Mouse (Mus musculus) C2C12 (cell line): ENCODE data around the gene Eid2. TPM values are rescaled to one million over a fixed set of nuclear protein-coding genes. Genes with fewer than 3 reads are reported as not detected.
A peak's percentile ranks its signal among the peaks of the same experiment; 100 is the strongest.

ENCODE experiments used
- H3K27me3 ChIP-seq: one replicate; pipeline ENCODE4 v1.6.1; 2011; ENCODE audit not compliant: control insufficient read depth, insufficient read depth, insufficient read length
- H3K36me3 ChIP-seq: one replicate; pipeline ENCODE4 v1.6.1; 2011; ENCODE audit not compliant: control insufficient read depth, insufficient read depth
- H3K4me3 ChIP-seq: one replicate; pipeline ENCODE4 v1.5.1; 2011; ENCODE audit warnings: mild to moderate bottlenecking, control low read depth; ENCODE audit not compliant: poor library complexity, insufficient read depth, severe bottlenecking
- H3K79me2 ChIP-seq: one replicate; pipeline ENCODE4 v1.6.1; 2011; ENCODE audit not compliant: control insufficient read depth, insufficient read depth
- H3K79me3 ChIP-seq: one replicate; pipeline ENCODE4 v1.6.1; 2011; ENCODE audit warnings: low read depth, control low read depth
- H3ac ChIP-seq: one replicate; pipeline ENCODE3; 2011; ENCODE audit warnings: low read depth; ENCODE audit not compliant: control insufficient read depth, insufficient read length
- CEBPB ChIP-seq: IDR thresholded peaks from one replicate; pipeline ENCODE4 v1.6.1; 2011; ENCODE audit warnings: low read depth, mild to moderate bottlenecking, control low read depth, moderate library complexity
- CTCF ChIP-seq: IDR thresholded peaks from one replicate; pipeline ENCODE4 v1.5.1; 2011; ENCODE audit not compliant: control insufficient read depth, insufficient read depth, insufficient read length
- FOSL1 ChIP-seq: IDR thresholded peaks from one replicate; pipeline ENCODE4 v1.8.0; 2011; ENCODE audit warnings: mild to moderate bottlenecking, low read length; ENCODE audit not compliant: poor library complexity, insufficient read depth, severe bottlenecking
- MAX ChIP-seq: IDR thresholded peaks from one replicate; pipeline ENCODE4 v1.6.1; 2011; ENCODE audit warnings: mild to moderate bottlenecking, control low read depth
- MYOD1 ChIP-seq: IDR thresholded peaks from one replicate; pipeline ENCODE4 v1.6.1; 2011; ENCODE audit warnings: low read depth; ENCODE audit not compliant: control insufficient read depth, insufficient read length
- MYOG ChIP-seq: IDR thresholded peaks from one replicate; pipeline ENCODE4 v1.6.1; 2011; ENCODE audit not compliant: control insufficient read depth, insufficient read length; ENCODE audit errors: extremely low read depth
- USF1 ChIP-seq: IDR thresholded peaks from one replicate; pipeline ENCODE4 v1.6.1; 2011; ENCODE audit warnings: low read depth, mild to moderate bottlenecking, control low read depth, moderate library complexity
- polyA plus RNA-seq: library from polyadenylated mRNA; unstranded; fragments of >200 nt; fragmentation: generic; extraction: Trizol; gene quantifications from one replicate; pipeline ENCODE4 v1.2.1, GENCODE M21; 2012; ENCODE audit warnings: missing spikeins

Eid2 gene
- polyA plus RNA-seq, 1 experiment, result 6.9 TPM

DNA sequence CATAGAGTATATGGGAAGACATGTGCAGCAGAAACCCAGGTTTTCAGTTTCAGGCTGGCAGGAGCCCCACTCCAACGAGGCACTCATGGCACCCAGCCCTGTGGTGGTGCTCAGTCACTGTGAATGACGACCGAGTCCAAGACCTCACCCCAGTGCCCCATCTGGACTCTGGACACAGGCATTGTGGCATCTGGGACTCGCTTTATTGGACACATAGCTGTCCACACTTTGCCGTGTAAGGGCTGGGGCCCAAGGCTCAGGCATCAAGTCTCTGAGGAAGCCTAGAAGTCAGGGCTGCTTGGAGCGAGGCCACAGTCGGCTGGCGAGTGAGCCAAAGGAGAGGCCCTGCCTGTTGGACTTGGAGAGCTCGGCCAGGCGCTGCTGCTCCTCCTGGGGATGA lies 38.0 kb downstream of the Eid2 start:
- H3K36me3 ChIP-seq, result peaks cover 37% of the 10 kb centered on the region
- no peak overlapping the region for H3ac ChIP-seq
- H3K4me3 ChIP-seq, result no peak overlapping the region
- H3K27me3 ChIP-seq, result peaks cover 11% of the 10 kb centered on the region
- peaks cover 3% of the 10 kb centered on the region for H3K79me3 ChIP-seq
- H3K79me2 ChIP-seq, result peaks cover 9% of the 10 kb centered on the region
- TF ChIP-seq MYOG (no peak), USF1 (no peak), MYOD1 (no peak), CTCF (no peak), FOSL1 (no peak), CEBPB (no peak), MAX (no peak)

DNA sequence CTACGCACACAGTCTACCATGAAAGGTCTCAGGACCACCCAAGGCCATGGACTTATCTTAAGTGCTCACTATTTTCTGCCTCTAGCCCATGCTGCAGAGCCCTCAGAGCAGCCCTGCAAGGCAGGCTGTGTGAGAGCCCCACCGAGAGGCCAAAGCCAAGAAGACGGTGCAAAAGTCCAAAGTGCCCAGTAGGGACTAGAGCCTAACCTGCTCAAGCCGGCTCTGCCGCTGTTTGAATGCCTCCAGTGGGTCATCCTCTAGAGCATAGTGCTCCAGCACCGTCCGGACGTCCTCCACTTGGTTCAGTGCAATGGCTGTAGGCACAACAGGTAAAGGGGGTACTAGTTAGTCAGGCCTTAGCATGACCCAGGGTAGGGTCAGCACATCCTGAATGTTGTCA lies 38.5 kb downstream of the Eid2 start:
- Histone ChIP-seq H3K79me3 (peaks cover 6% of the 10 kb centered on the region), H3K27me3 (peaks cover 7% of the 10 kb centered on the region), H3K79me2 (peaks cover 15% of the 10 kb centered on the region), H3K36me3 (peaks cover 37% of the 10 kb centered on the region), H3K4me3 (no peak overlapping the region), H3ac (no peak overlapping the region)
- TF ChIP-seq USF1 (no peak), FOSL1 (no peak), CTCF (no peak), CEBPB (no peak), MYOG (no peak), MAX (no peak), MYOD1 (no peak)

DNA sequence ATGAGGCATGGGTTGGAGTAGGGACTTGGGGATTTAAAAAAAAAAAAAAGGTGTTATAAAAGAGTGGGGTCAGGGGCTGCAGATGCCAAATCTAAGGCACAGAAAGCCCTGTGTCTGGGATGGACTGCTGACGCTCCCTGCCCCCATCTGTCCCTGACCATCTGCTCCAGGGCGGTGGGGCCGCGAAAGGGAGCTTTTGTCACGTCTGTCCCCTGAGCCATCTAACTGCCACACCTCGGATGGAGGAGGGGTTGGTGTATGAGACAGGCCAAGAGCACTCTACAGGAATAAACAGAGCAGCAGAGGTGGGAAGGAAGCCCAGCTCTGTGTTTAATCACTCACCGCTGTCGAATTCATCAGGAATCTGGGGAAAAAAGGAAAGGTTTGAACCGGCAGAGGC lies 42.1 kb downstream of the Eid2 start:
- Histone ChIP-seq H3ac (no peak overlapping the region), H3K79me2 (peaks cover 20% of the 10 kb centered on the region), H3K4me3 (no peak overlapping the region), H3K79me3 (peaks cover 8% of the 10 kb centered on the region), H3K36me3 (peaks cover 47% of the 10 kb centered on the region), H3K27me3 (no peaks in the 10 kb centered on the region)
- no peak for TF ChIP-seq MYOG
- no peak for TF ChIP-seq CEBPB
- TF ChIP-seq CTCF, result no peak

DNA sequence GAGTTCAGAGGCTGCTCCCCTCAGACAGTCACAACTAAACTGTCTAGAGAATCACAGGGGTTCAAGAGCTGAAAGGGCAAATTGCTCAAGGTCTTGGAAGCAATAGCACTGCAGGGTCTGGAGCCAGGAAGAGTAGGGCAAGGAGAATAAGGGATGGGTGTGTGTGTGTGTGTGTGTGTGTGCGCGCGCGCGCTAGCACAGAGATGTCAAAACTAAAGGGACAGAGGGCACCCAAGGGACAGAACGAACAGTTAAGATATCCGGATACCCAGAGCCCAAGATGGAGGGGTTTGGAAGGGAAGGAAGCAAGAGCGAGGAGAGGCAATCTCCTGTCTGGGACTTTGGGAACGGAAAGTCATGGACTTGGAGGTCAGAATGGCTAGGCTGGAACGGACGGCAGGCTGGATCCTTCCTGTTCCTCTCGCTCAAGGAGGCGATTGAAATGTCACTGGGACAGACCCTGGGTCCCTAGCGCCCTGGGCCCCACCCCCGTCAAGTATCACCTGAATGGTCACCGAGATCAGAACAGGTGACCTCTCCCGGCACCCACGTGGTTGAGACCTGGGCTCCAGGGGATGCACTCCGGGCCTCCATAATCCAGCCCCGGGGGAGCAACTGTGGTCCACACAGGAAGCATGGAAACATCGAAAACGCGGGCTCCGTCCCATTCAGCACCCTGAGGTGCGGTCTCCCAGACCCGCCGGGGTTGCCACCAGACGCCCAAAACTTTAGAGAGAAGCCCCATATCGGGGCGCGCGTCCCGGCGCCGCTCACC lies 43.7 kb downstream of the Eid2 start:
- Histone ChIP-seq H3K36me3 (peaks cover 47% of the 10 kb centered on the region), H3K4me3 (peak overlapping the region; percentile 84), H3ac (peak overlapping the region; percentile 66), H3K79me3 (peaks cover 8% of the 10 kb centered on the region), H3K27me3 (no peaks in the 10 kb centered on the region), H3K79me2 (peaks cover 20% of the 10 kb centered on the region)
- TF ChIP-seq USF1, result no peak
- no peak for TF ChIP-seq CTCF
- no peak for TF ChIP-seq CEBPB
- TF ChIP-seq MAX, result no peak
- no peak for TF ChIP-seq FOSL1
- no peak for TF ChIP-seq MYOG
- no peak for TF ChIP-seq MYOD1

DNA sequence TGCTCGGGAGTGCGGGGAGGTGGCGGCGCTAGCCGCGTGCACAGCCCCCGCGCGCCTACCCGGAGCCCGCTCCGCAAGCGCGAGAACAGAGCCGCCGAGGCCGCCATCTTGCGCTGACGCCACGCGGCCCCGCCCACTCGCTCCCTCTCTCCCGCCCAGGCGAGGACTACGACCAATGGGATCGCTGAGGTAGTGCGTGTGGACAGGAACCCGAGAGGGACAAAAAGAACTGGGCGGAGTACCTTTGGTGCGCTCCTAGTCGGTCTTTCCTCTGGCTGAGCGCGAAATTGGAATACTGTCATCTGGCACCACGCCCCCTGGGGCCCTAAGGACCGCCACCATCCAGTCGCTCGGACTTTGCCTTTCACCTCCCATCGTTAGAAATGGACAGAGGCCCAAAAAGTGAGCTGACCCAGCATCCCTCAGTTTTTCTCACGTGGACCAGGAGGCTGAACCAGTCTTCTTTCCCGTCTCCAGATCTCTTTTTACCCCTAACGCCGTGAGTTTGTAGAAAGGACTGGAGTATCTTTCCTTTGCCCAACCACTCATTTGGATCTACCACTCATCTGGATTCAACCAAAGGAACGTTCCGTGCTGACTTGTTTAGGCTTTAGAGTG lies 44.4 kb downstream of the Eid2 start, which contains the start of gene Timm50:
Gene Timm50, minus strand, starts transcription at position 147 of the 618 bp plus-strand sequence.
- H3K4me3 ChIP-seq, result peak within 1 kb of the TSS; percentile 84
- H3K27me3 ChIP-seq, result no peaks in the 10 kb centered on the region
- H3K79me2 ChIP-seq, result peaks cover 20% of the 10 kb centered on the region
- TF ChIP-seq MYOG, result no peak
- TF ChIP-seq MAX, result peak; percentile 66
- peaks cover 8% of the 10 kb centered on the region for H3K79me3 ChIP-seq
- peaks cover 47% of the 10 kb centered on the region for H3K36me3 ChIP-seq
- peak within 1 kb of the TSS; percentile 66 for H3ac ChIP-seq

- no peak overlapping the region for H3K4me3 ChIP-seq
- H3K79me2 ChIP-seq, result no peaks in the 10 kb centered on the region
- TF ChIP-seq CEBPB (no peak), FOSL1 (no peak), USF1 (no peak), MYOD1 (no peak), MAX (no peak), MYOG (no peak), CTCF (no peak)
- H3ac ChIP-seq, result no peak overlapping the region
- H3K36me3 ChIP-seq, result peaks cover 86% of the 10 kb centered on the region
- no peaks in the 10 kb centered on the region for H3K27me3 ChIP-seq
- H3K79me3 ChIP-seq, result no peaks in the 10 kb centered on the region
These were observed 50.4 kb downstream of the Eid2 start for GRCm38 (mm10) chr7:28318036-28318435.
